Mouse (Mus musculus) embryonic facial prominence, embryonic 15.5 days (tissue): ENCODE results near the gene Slc43a2. TPM values are rescaled to one million over a fixed set of nuclear protein-coding genes. Genes with fewer than 3 reads are reported as not detected.
"Not testable (repeated sequence)": the region's sequence is repeated elsewhere in the genome, so short reads cannot be mapped to it uniquely, and the experiment has no call there.

Experiments used
- ATAC-seq: fragments of 200-750 bp; cut with Nextera tagmentation; 2 replicates; pipeline ENCODE4 v1.8.0; 2017; ENCODE audit warnings: low read depth, moderate TSS enrichment; ENCODE audit not compliant: insufficient number of reproducible peaks, low FRiP score, low TSS enrichment
- H3K27ac ChIP-seq: fragments of 300-500 bp; sonication (generic); replicated peaks from 2 replicates; pipeline ENCODE4 v1.5.1; 2015; ENCODE audit warnings: mild to moderate bottlenecking, inconsistent platforms
- H3K27me3 ChIP-seq: fragments of 300-500 bp; sonication (generic); 2 replicates; pipeline ENCODE4 v1.6.1; 2015; ENCODE audit warnings: inconsistent platforms
- H3K36me3 ChIP-seq: fragments of 300-500 bp; sonication (generic); 2 replicates; pipeline ENCODE4 v1.6.1; 2015; ENCODE audit warnings: mild to moderate bottlenecking, inconsistent platforms
- H3K4me1 ChIP-seq: fragments of 300-500 bp; sonication (generic); 2 replicates; pipeline ENCODE4 v1.6.1; 2015; ENCODE audit warnings: inconsistent platforms
- H3K4me2 ChIP-seq: fragments of 300-500 bp; sonication (generic); replicated peaks from 2 replicates; pipeline ENCODE4 v1.6.1; 2015; ENCODE audit warnings: mild to moderate bottlenecking, inconsistent platforms
- H3K4me3 ChIP-seq: fragments of 300-500 bp; sonication (generic); replicated peaks from 2 replicates; pipeline ENCODE4 v1.5.1; 2015; ENCODE audit warnings: mild to moderate bottlenecking, inconsistent platforms
- H3K9ac ChIP-seq: fragments of 300-500 bp; sonication (generic); 2 replicates; pipeline ENCODE4 v1.6.1; 2015; ENCODE audit warnings: inconsistent platforms
- H3K9me3 ChIP-seq: fragments of 300-500 bp; sonication (generic); replicated peaks from 2 replicates; pipeline ENCODE4 v1.6.1; 2016; ENCODE audit warnings: inconsistent platforms
- WGBS: fragments of 180-500 bp; shearing (Covaris S2); methylation state at CpG from one replicate; pipeline ENCODE4 v1.1.7; 2015; 5-methylcytosine and 5-hydroxymethylcytosine counted together
- polyA plus RNA-seq: library from polyadenylated mRNA; unstranded; fragments of >200 nt; fragmentation: Nextera tagmentation; extraction: Ambion mirVana; gene quantifications from 2 replicates; pipeline ENCODE4 v1.2.1, GENCODE M21; 2015

The Slc43a2 gene
- polyA plus RNA-seq, 1 experiment from 2014 or later: 5.7 TPM

DNA sequence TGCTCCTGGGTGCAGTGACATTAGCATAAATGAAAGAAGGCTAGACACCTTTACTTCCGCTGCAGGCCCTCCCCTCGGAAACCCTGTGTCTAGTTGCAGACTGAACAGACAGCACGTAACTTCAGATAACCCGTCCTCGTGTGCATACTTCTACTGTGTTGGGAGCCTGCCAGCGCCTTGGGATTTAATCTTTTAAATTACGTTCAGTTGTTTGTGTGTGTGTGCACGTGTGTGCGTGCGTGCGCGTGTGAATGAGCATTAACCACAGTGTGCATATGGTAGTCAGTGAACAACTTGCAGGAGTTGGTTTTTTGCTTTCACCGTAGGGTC lies 7.4 kb downstream of the Slc43a2 start:
- Histone ChIP-seq H3K36me3 (no peaks in the 10 kb centered on the region), H3K27me3 (no peaks in the 10 kb centered on the region), H3K4me2 (no peak overlapping the region), H3K4me1 (0 out of 2 replicates have a peak, but pooled peaks cover 8% of the 10 kb centered on the region), H3K4me3 (no peak overlapping the region), H3K27ac (no peak overlapping the region), H3K9me3 (no peaks in the 10 kb centered on the region), H3K9ac (no peak overlapping the region)
- 73% methylated on average over 13 of the region's 13 CpGs for whole genome bisulfite sequencing
- no peak for ATAC-seq

DNA sequence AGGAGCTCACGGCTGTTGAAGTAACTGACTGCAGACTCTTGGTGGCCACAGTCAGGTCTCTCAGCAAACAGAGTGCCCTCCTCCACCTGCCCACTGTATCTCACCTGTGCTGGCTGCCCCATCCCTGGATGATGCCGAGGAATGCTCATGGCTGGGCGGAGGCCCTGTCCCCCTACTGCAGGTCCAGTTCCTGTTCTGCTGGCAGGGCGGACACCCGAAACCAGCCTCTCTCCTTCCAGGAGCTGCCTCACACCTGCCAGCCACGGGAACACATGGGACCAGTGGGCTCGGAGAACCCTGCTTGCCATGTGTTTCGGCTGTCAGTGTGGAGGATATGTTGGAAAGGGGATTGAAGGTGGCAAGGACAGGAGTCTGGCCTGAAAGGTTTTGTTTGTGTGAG lies 8.7 kb downstream of the Slc43a2 start:
- no peaks in the 10 kb centered on the region for H3K36me3 ChIP-seq
- H3K27me3 ChIP-seq: no peaks in the 10 kb centered on the region
- 0 out of 2 replicates have a peak, but pooled peaks cover 8% of the 10 kb centered on the region for H3K4me1 ChIP-seq
- H3K4me2 ChIP-seq: no peak overlapping the region
- H3K9ac ChIP-seq: no peak overlapping the region
- no peak overlapping the region for H3K4me3 ChIP-seq
- ATAC-seq: no peak
- no peaks in the 10 kb centered on the region for H3K9me3 ChIP-seq
- H3K27ac ChIP-seq: no peak overlapping the region
- WGBS: 70% methylated on average over 8 of the region's 8 CpGs

DNA sequence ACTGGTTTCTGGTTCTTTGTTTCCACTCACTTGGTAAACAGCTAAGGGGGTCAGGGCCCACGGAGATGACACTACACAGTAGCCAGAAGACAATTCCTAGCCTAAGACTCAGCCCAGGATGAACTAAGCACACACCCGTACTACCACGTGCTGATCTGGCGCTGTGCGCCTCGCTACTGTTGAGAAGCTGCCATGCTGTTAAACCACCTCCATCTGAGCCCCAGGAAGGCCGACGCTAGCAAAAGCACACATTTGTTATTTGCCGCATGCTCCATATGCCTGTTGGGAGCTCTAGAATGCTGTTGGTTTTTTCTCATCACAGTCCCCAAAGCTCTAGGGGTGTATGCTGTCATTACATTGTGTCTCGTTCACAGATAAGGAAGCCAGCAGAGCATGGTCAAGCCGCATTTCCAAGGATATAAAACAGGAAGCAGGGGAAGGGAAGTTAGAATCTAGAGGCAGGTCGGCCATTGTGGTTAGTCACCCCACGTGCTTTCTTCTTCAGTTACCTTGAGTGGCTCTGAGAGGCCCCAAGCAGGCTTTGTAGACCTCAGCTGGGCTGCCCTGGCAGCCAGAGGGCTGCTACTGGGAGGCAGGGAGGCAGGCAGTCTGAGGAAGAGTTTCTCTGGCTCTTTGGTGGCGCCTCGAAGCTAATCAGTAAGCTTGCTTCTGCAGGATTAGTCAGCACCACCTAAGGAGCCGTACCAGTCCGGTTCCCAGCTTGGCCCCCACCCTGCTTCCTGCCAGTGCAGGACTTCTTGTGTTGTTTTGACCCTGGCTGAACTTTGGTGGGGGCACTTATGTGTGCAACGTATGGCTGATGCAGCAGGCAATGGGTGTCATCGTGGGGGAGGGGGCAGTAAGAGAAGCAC lies 9.5 kb downstream of the Slc43a2 start:
- Histone ChIP-seq H3K27me3 (no peaks in the 10 kb centered on the region), H3K4me1 (0 out of 2 replicates have a peak, but pooled peaks cover 8% of the 10 kb centered on the region), H3K4me2 (no peak overlapping the region), H3K27ac (no peak overlapping the region), H3K4me3 (no peak overlapping the region), H3K9me3 (no peaks in the 10 kb centered on the region), H3K36me3 (no peaks in the 10 kb centered on the region), H3K9ac (no peak overlapping the region)
- 68% methylated on average over 19 of the region's 19 CpGs for WGBS
- no peak for ATAC-seq

DNA sequence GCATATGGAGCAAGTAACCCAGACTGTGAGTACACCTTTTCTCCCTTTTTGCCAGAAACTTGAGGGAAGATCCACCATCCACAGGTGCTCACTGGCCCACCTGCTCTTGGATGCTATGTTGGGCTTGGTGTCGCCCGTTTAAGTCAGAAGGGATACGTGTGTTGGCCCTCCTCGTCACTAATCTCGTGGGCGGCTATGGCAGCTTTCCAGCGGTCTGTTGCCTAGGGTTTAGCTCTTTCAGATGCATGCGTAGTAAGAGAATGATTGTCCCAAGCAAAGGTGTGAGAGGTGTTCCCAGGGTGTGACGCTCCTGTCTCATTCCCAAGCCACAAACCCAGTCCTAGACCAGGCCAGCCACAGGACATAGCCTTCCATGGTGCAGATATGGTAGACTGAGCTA lies 13.2 kb downstream of the Slc43a2 start:
- Histone ChIP-seq H3K36me3 (no peaks in the 10 kb centered on the region), H3K9me3 (no peaks in the 10 kb centered on the region), H3K4me1 (peaks cover 8% of the 10 kb centered on the region), H3K27me3 (no peaks in the 10 kb centered on the region), H3K4me2 (no peak overlapping the region), H3K27ac (no peak overlapping the region), H3K9ac (no peak overlapping the region), H3K4me3 (no peak overlapping the region)
- no peak for ATAC-seq
- WGBS: 74% methylated on average over 9 of the region's 9 CpGs

DNA sequence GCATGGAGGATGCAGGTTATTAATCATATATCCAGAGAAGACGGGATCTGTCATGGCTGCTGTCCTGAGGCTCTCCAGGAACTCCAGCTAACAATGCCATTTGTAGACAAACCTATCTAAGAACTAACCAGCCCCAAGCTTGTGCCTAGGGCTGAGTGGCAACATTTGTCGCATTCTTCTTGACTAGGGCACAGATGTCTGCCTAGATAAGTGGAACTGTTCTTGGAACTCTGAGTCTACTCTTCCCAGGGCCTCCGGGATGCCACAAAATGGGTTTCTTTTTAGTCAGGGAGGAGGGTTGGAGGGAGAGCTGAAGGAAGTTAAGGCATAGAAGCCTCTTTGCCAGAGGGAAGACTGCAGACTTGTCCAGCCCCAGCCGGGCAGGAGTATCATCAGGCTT lies 14.6 kb downstream of the Slc43a2 start:
- no peak overlapping the region for H3K27ac ChIP-seq
- no peak overlapping the region for H3K9ac ChIP-seq
- 52% methylated on average over 4 of the region's 4 CpGs for WGBS
- ATAC-seq: no peak
- no peak overlapping the region for H3K4me2 ChIP-seq
- no peaks in the 10 kb centered on the region for H3K27me3 ChIP-seq
- no peaks in the 10 kb centered on the region for H3K36me3 ChIP-seq
- H3K4me1 ChIP-seq: peaks cover 20% of the 10 kb centered on the region
- no peak overlapping the region for H3K4me3 ChIP-seq
- H3K9me3 ChIP-seq: no peaks in the 10 kb centered on the region

DNA sequence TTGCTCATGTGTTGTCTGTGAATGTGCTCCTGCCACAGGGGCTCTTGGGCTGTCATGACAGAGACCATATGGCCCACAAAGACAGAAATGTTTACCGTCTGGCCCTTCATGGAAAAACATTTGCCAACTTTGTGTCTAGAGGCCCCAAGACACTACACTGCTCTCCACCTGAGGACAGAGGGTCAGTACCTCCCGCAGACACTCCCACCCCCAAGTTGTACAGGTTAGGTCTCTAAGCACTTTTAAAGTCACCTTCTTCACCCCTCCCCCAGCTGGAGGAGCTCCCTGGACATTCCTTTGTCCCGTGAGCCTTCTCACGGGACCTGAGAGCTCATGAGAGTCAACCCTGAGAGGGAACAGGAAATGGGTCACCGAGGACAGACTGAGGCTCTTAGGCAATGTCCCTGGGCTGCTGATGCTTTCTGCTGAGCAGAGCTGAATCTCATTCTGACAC lies 18.2 kb downstream of the Slc43a2 start:
- whole genome bisulfite sequencing: 36% methylated on average over 5 of the region's 5 CpGs
- Histone ChIP-seq H3K36me3 (no peaks in the 10 kb centered on the region), H3K9me3 (no peaks in the 10 kb centered on the region), H3K4me2 (no peak overlapping the region), H3K4me1 (peaks cover 39% of the 10 kb centered on the region), H3K9ac (no peak overlapping the region), H3K27ac (no peak overlapping the region), H3K27me3 (no peaks in the 10 kb centered on the region), H3K4me3 (no peak overlapping the region)
- no peak for ATAC-seq

DNA sequence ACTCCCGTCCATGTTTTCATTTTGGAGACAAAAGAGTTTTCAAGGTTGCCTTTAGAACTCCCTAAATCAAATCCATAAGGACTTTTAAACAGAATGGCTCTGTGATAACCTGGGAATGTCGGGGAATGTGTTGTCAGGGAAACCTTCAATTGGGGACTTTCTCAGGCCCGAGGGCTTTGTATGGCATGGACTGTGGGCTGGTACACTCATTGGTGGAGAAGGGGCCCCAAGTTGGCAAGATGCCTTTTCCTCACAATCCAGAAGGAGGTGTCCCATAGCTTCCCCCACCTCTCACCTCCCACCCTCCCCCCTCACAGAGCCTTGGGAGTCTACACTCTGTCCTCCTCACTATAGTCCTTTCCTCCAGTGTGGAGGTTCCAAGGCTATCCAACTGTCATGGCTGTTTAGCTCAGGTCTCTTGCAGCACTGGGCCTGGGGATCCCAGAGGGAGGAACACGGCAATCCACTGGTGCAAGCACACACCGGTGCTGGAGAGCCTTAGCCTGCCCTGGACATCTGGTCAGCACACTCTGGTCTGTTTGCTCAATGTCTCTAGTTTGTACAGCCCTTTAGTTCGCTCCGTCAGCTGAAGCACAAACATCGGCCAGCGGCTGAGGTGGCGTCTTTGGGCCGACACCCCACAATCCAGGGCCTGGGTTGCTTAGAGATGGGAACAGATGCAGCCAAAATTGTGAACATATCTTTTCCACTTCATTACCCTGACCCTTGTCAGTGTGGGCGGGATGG lies 18.9 kb downstream of the Slc43a2 start:
- ATAC-seq: no peak
- Histone ChIP-seq H3K36me3 (no peaks in the 10 kb centered on the region), H3K4me3 (no peak overlapping the region), H3K27ac (peak overlapping the region; percentile 45), H3K9ac (no peak overlapping the region), H3K4me1 (peaks cover 39% of the 10 kb centered on the region), H3K9me3 (no peaks in the 10 kb centered on the region), H3K27me3 (no peaks in the 10 kb centered on the region), H3K4me2 (no peak overlapping the region)
- 57% methylated on average over 12 of the region's 12 CpGs for WGBS

DNA sequence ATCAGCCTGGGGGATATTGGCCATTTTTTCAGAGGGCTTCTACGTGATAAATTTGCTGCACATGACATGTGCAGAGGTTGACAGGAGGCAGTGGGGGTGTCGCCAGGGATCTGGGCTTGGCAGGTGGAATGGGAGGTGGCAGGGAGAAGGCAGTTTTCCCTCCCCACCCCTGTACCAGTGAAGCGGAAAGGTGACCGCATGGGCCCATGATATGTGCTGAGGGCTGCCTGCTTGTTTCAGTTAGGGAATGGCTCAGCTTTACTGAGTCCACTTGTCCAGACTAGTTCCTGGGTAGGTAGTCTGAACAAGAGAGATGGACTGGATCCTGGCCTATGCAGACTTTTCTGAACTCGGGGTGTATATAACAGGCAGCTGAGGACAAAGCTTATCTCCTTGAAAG lies 19.8 kb downstream of the Slc43a2 start:
- no peaks in the 10 kb centered on the region for H3K27me3 ChIP-seq
- H3K4me1 ChIP-seq: peaks cover 39% of the 10 kb centered on the region
- H3K36me3 ChIP-seq: no peaks in the 10 kb centered on the region
- WGBS: 83% methylated on average over 5 of the region's 5 CpGs
- no peak overlapping the region for H3K4me2 ChIP-seq
- H3K27ac ChIP-seq: peak overlapping the region; percentile 80; the same call in 1 of the 2 replicates
- H3K9me3 ChIP-seq: no peaks in the 10 kb centered on the region
- H3K4me3 ChIP-seq: no peak overlapping the region
- no peak overlapping the region for H3K9ac ChIP-seq
- no peak for ATAC-seq

DNA sequence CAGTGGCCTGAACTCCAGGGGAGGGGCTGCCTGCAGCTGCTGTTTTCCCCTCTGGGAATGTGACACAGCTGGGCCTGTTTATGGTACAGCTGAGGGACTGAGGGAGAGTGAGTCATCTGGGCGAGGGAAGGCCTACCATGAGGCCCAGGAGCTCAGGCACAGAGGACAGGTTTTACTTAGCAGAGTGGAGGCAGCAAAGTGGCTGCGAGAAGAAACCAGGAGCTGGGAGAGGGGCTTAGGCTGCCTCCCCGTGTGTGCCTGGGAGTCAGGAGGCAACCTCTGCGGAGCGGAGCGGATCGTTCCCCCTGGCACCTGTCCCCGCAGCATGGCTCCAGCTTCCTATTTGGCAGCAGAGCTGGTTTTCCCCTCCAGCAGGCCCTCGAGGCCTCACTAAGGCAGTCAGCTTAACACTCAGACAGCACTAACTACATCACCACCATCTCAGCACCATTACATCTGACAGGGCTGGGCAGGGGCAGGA lies 20.5 kb downstream of the Slc43a2 start:
- H3K4me2 ChIP-seq: peak overlapping the region; percentile 17; the same call in 1 of the 2 replicates
- H3K4me1 ChIP-seq: peaks cover 39% of the 10 kb centered on the region
- no peaks in the 10 kb centered on the region for H3K9me3 ChIP-seq
- no peak overlapping the region for H3K4me3 ChIP-seq
- peak; percentile 64; the same call in 1 of the 2 replicates for ATAC-seq
- H3K27me3 ChIP-seq: no peaks in the 10 kb centered on the region
- no peaks in the 10 kb centered on the region for H3K36me3 ChIP-seq
- peak overlapping the region; percentile 80 for H3K27ac ChIP-seq
- no peak overlapping the region for H3K9ac ChIP-seq
- WGBS: 36% methylated on average over 9 of the region's 9 CpGs

DNA sequence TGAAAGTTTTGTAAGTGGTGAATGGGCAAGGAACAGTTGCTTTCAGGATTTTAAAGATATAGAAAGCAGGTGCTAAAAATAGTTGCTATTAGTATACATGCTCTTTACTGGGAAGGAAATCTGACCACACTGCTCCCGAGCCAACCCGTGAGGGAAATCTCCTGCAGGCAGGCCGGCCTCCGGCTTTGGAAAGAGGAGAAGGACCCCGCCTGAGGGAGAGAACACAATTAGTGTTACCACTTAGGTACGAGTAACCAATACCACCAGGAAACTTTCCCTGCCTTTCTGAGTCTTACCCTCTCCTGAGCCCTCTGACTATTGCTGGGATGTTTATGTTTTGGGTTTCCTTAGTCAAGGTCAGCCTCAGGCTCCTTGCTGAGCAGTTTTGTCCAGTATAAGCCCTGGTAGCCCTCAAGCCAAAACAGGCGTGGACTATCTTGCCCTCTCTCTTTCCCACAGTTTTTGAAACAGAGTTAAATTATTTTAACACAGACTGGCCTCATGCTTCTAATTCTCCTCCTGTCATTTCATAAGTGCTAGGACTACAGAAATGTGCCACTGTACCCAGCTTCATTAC lies 21.5 kb downstream of the Slc43a2 start:
- H3K27ac ChIP-seq: peak overlapping the region; percentile 80
- no peak overlapping the region for H3K9ac ChIP-seq
- ATAC-seq: no peak
- H3K4me3 ChIP-seq: no peak overlapping the region
- 28% methylated on average over 7 of the region's 7 CpGs for WGBS
- no peaks in the 10 kb centered on the region for H3K9me3 ChIP-seq
- no peaks in the 10 kb centered on the region; the same call in 1 of the 2 replicates for H3K36me3 ChIP-seq
- H3K4me1 ChIP-seq: peaks cover 39% of the 10 kb centered on the region
- no peaks in the 10 kb centered on the region for H3K27me3 ChIP-seq
- no peak overlapping the region for H3K4me2 ChIP-seq

DNA sequence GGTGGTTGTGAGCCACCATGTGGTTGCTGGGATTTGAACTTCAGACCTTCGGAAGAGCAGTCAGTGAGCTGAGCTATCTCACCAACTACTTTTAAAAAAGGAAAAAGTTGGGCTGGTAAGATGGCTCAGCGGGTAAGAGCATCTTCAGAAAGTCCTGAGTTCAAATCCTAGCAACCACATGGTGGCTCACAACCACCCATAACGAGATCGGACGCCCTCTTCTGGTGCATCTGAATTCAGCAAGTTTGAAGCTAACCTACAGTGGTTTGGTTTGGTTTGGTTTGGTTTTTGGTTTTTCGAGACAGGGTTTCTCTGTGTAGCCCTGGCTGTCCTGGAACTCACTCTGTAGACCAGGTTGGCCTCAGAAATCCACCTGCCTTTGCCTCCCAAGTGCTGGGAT lies 24.5 kb downstream of the Slc43a2 start:
- H3K4me2 ChIP-seq, H3K4me3 ChIP-seq, H3K27me3 ChIP-seq, H3K36me3 ChIP-seq, H3K9ac ChIP-seq, H3K27ac ChIP-seq, ATAC-seq, H3K9me3 ChIP-seq: not testable (repeated sequence)
- H3K4me1 ChIP-seq: peaks cover 25% of the 10 kb centered on the region
- 92% methylated on average over 6 of the region's 6 CpGs for WGBS
